Mouse (Mus musculus) frontal cortex, postnatal 36 days (tissue): ENCODE measurements around the gene Adal.
"Not testable (repeated sequence)": the region's sequence is repeated elsewhere in the genome, so short reads cannot be mapped to it uniquely, and the experiment has no call there.

Experiments used
- DNase-seq, 2 experiments: peaks; one replicate each; pipeline ENCODE4 v3.0.0; 2022; ENCODE audit warnings: low spot score in 2 of 2

The Adal gene

GRCm38 (mm10) chr2:121140018-121140882 lies at the start of gene Adal, which contains the start of gene Lcmt2:
Gene Adal, plus strand, starts transcription at chr2:121140428.
Gene Lcmt2, minus strand, starts transcription at chr2:121140653.
- DNase-seq = peak; percentile 92 to 95

GRCm38 (mm10) chr2:121102051-121102450 lies 38.2 kb upstream of the Adal start:
- DNase-seq = peak; percentile 50 to 82

- DNase-seq = no peak
Measured at GRCm38 (mm10) chr2:121105940-121106339, 34.3 kb upstream of the Adal start.

GRCm38 (mm10) chr2:121109695-121110094 lies 30.5 kb upstream of the Adal start, which contains the start of gene Tgm7:
Gene Tgm7, minus strand, starts transcription at chr2:121109795.
- no peak for DNase-seq

GRCm38 (mm10) chr2:121115418-121115817 lies 24.8 kb upstream of the Adal start:
- no peak for DNase-seq

GRCm38 (mm10) chr2:121119260-121119659 lies 21.0 kb upstream of the Adal start:
- no peak for DNase-seq

- DNase-seq = not testable (repeated sequence)
Measured at GRCm38 (mm10) chr2:121126302-121126701, 13.9 kb upstream of the Adal start.

GRCm38 (mm10) chr2:121127536-121127935 lies 12.7 kb upstream of the Adal start:
- no peak for DNase-seq

- DNase-seq = no peak
Measured at GRCm38 (mm10) chr2:121128865-121129620, 11.2 kb upstream of the Adal start.

- no peak for DNase-seq
Measured at GRCm38 (mm10) chr2:121132822-121133221, 7.4 kb upstream of the Adal start.

GRCm38 (mm10) chr2:121137371-121137770 lies 2.9 kb upstream of the Adal start:
- DNase-seq = no peak

GRCm38 (mm10) chr2:121139266-121140017 lies 786 bp upstream of the Adal start:
- DNase-seq = no peak

GRCm38 (mm10) chr2:121141216-121142035 lies 1.2 kb downstream of the Adal start:
- no peak for DNase-seq

- DNase-seq = no peak
Measured at GRCm38 (mm10) chr2:121142415-121142814, 2.2 kb downstream of the Adal start.

- DNase-seq = no peak
Measured at GRCm38 (mm10) chr2:121149679-121150078, 9.5 kb downstream of the Adal start.

- no peak for DNase-seq
Measured at GRCm38 (mm10) chr2:121153100-121153499, 12.9 kb downstream of the Adal start.

- no peak for DNase-seq
Measured at GRCm38 (mm10) chr2:121169173-121169572, 28.9 kb downstream of the Adal start.

- no peak for DNase-seq
Measured at GRCm38 (mm10) chr2:121169902-121170301, 29.7 kb downstream of the Adal start.

GRCm38 (mm10) chr2:121170481-121170971 lies 30.3 kb downstream of the Adal start, which contains the start of gene Tubgcp4:
Gene Tubgcp4, plus strand, starts transcription at chr2:121170654.
- DNase-seq = no peak

- DNase-seq = peak; percentile 84 to 86
Measured at GRCm38 (mm10) chr2:121170980-121171742, 30.9 kb downstream of the Adal start, which contains the start of gene Zscan29. Gene Zscan29, minus strand, starts transcription at chr2:121171125.
